Comparison of ENCODE assay signal across 14 mouse cellular contexts in the genomic region with DNA sequence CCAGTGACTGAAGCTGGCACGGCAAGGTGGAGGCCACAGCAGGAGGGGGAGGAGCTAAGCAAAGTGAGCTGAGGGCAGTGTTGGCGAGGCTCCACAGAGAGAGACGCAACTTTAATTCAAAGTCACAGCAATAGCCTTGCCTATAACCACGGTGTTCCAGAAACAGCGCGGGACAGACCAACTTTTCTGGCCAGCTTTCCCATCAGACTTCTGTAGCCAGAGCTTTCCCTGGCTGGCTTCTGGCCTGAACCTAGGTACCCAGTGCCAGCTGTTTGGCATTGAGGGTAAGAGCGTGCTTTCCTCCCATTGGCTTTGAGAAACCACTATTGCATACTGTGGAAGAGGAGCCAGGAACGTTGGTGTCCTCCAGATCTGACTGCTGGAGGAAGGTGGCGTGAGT.
DNase-seq lines count a peak whose midpoint lies in the region; ATAC-seq lines count a peak whose summit lies in the region.
"Had no signal": no experiment of that assay in that cellular context is flagged by ENCODE, and none has a peak within 500 bp of the region (broad histone marks: within the 10 kb centered on the region; RNA-seq: fewer than 3 reads in every experiment).

No protein-coding gene starts in this region.

- ATAC-seq in embryonic facial prominence, embryonic 14.5 days (ENCODE audit: low read depth), result no peak
- ATAC-seq in kidney, embryonic 16.5 days (ENCODE audit: low FRiP score, low TSS enrichment), result no peak
- ATAC-seq: midbrain, embryonic 13.5 days had no signal

- no peak overlapping the region for H3K27ac ChIP-seq in embryonic facial prominence, embryonic 14.5 days (replicated peaks; ENCODE audit: low read depth, low read length)
- no peak overlapping the region for H3K27ac ChIP-seq in embryonic facial prominence, embryonic 10.5 days (replicated peaks)
- H3K27ac ChIP-seq in kidney, embryonic 16.5 days (ENCODE audit: low read length), result no peak overlapping the region
- H3K27ac ChIP-seq: forebrain, embryonic 10.5 days; kidney, postnatal 0 days; liver, embryonic 14.5 days; midbrain, embryonic 13.5 days had no signal

- H3K36me3 ChIP-seq in embryonic facial prominence, embryonic 14.5 days (ENCODE audit: control insufficient read depth, insufficient read depth, low read length), result no peaks in the 10 kb centered on the region
- H3K36me3 ChIP-seq in embryonic facial prominence, embryonic 10.5 days (replicated peaks), result no peaks in the 10 kb centered on the region
- H3K36me3 ChIP-seq in kidney, embryonic 16.5 days (ENCODE audit: insufficient read depth, low read length), result no peaks in the 10 kb centered on the region
- H3K36me3 ChIP-seq: forebrain, embryonic 10.5 days; midbrain, embryonic 13.5 days had no signal

- H3K4me2 ChIP-seq in embryonic facial prominence, embryonic 14.5 days (ENCODE audit: low read depth, low read length), result no peak overlapping the region
- H3K4me2 ChIP-seq in kidney, embryonic 16.5 days (replicated peaks; ENCODE audit: low read depth, low read length), result no peak overlapping the region
- H3K4me2 ChIP-seq: midbrain, embryonic 13.5 days had no signal

- WGBS in embryonic facial prominence, embryonic 14.5 days, result 71% methylated on average over 9 of the region's 9 CpGs
- 80% methylated on average over 9 of the region's 9 CpGs for WGBS in embryonic facial prominence, embryonic 10.5 days
- WGBS in kidney, embryonic 16.5 days, result 80% methylated on average over 9 of the region's 9 CpGs

- DNase-seq in embryonic facial prominence, embryonic 14.5 days (ENCODE audit: low spot score), result peak; percentile 25
- DNase-seq in embryonic facial prominence, embryonic 10.5 days (ENCODE audit: low spot score), result no peak
- DNase-seq in kidney, adult 8-10 months, result peak; percentile 9
- DNase-seq in fat pad, adult 2 months (ENCODE audit: extremely low read depth, low read depth, low spot score), result peak; percentile 34
- peak; percentile 11 for DNase-seq in kidney, adult 9 months
- DNase-seq in layer of hippocampus, adult 11-12 months (ENCODE audit: low spot score), result no peak
- DNase-seq in cerebellum, adult 8-10 months, result no peak
- DNase-seq: right cerebral cortex, adult 18-20 months; thymus, adult 2 months had no signal

- no peaks in the 10 kb centered on the region for H3K9me3 ChIP-seq in embryonic facial prominence, embryonic 14.5 days (ENCODE audit: control insufficient read depth, low read length)
- H3K9me3 ChIP-seq in embryonic facial prominence, embryonic 10.5 days, result no peaks in the 10 kb centered on the region
- no peaks in the 10 kb centered on the region for H3K9me3 ChIP-seq in kidney, embryonic 16.5 days (ENCODE audit: low read length)
- H3K9me3 ChIP-seq: forebrain, embryonic 10.5 days; midbrain, embryonic 13.5 days had no signal

- no peak overlapping the region for H3K9ac ChIP-seq in embryonic facial prominence, embryonic 14.5 days (ENCODE audit: low read depth, low read length)
- no peak overlapping the region for H3K9ac ChIP-seq in kidney, embryonic 16.5 days (replicated peaks; ENCODE audit: low read length)
- H3K9ac ChIP-seq: liver, embryonic 14.5 days; midbrain, embryonic 13.5 days had no signal

- no peaks in the 10 kb centered on the region for H3K4me1 ChIP-seq in embryonic facial prominence, embryonic 14.5 days (ENCODE audit: control insufficient read depth, insufficient read depth, low read length)
- H3K4me1 ChIP-seq in embryonic facial prominence, embryonic 10.5 days, result no peaks in the 10 kb centered on the region
- H3K4me1 ChIP-seq in kidney, embryonic 16.5 days (ENCODE audit: insufficient read depth, low read length), result no peaks in the 10 kb centered on the region
- H3K4me1 ChIP-seq: forebrain, embryonic 10.5 days had no signal

- H3K4me3 ChIP-seq in embryonic facial prominence, embryonic 14.5 days (ENCODE audit: low read depth, low read length), result no peak overlapping the region
- H3K4me3 ChIP-seq in embryonic facial prominence, embryonic 10.5 days, result no peak overlapping the region
- H3K4me3 ChIP-seq in kidney, embryonic 16.5 days (ENCODE audit: low read length), result no peak overlapping the region
- H3K4me3 ChIP-seq: forebrain, embryonic 10.5 days; midbrain, embryonic 13.5 days had no signal

- no peaks in the 10 kb centered on the region; the same call in 1 of the 2 replicates for H3K27me3 ChIP-seq in embryonic facial prominence, embryonic 14.5 days (replicated peaks; ENCODE audit: control insufficient read depth, insufficient read depth, low read length)
- H3K27me3 ChIP-seq in embryonic facial prominence, embryonic 10.5 days (replicated peaks; ENCODE audit: low read depth, poor library complexity, severe bottlenecking), result peaks cover 20% of the 10 kb centered on the region
- H3K27me3 ChIP-seq in kidney, embryonic 16.5 days (ENCODE audit: insufficient read depth, low read length), result peaks cover 4% of the 10 kb centered on the region; the same call in 1 of the 2 replicates
- H3K27me3 ChIP-seq: midbrain, embryonic 13.5 days had no signal

Comparison
In these comparisons a context has a peak if more than half of its experiments do, and no peak if none do; other contexts are left out.
1. DNase-seq: peak in embryonic facial prominence, embryonic 14.5 days (single experiment), kidney, adult 8-10 months (2 of 2), fat pad, adult 2 months (single experiment) and kidney, adult 9 months (single experiment); none in embryonic facial prominence, embryonic 10.5 days (single experiment), layer of hippocampus, adult 11-12 months (single experiment) and cerebellum, adult 8-10 months (single experiment).